Mouse (Mus musculus) kidney, postnatal 14 days (tissue): ENCODE data around the gene Arhgef26.

Experiments
- DNase-seq: peaks from one replicate; pipeline ENCODE4 v3.0.0; 2022; ENCODE audit warnings: mixed read lengths

The Arhgef26 gene

GRCm38 (mm10) chr3:62382853-62383252 is 44.7 kb downstream of the Arhgef26 start:
- DNase-seq = no peak

GRCm38 (mm10) chr3:62392636-62393035 is 54.5 kb downstream of the Arhgef26 start:
- DNase-seq = no peak

GRCm38 (mm10) chr3:62394284-62394683 is 56.1 kb downstream of the Arhgef26 start:
- DNase-seq = no peak

- DNase-seq = no peak
Measured at GRCm38 (mm10) chr3:62395368-62395767, 57.2 kb downstream of the Arhgef26 start.

GRCm38 (mm10) chr3:62396109-62396508 is 58.0 kb downstream of the Arhgef26 start:
- DNase-seq = peak; percentile 30

GRCm38 (mm10) chr3:62398094-62398493 is 60.0 kb downstream of the Arhgef26 start:
- no peak for DNase-seq

GRCm38 (mm10) chr3:62399826-62400746 is 61.9 kb downstream of the Arhgef26 start:
- DNase-seq = no peak

- DNase-seq = no peak
Measured at GRCm38 (mm10) chr3:62402466-62402865, 64.3 kb downstream of the Arhgef26 start.

GRCm38 (mm10) chr3:62404477-62405246 is 66.5 kb downstream of the Arhgef26 start:
- DNase-seq = no peak

GRCm38 (mm10) chr3:62409555-62410182 is 71.5 kb downstream of the Arhgef26 start:
- no peak for DNase-seq

- DNase-seq = no peak
Measured at GRCm38 (mm10) chr3:62410491-62410890, 72.3 kb downstream of the Arhgef26 start.

GRCm38 (mm10) chr3:62412704-62413103 is 74.6 kb downstream of the Arhgef26 start:
- DNase-seq = no peak

- no peak for DNase-seq
Measured at GRCm38 (mm10) chr3:62414926-62415325, 76.8 kb downstream of the Arhgef26 start.

- no peak for DNase-seq
Measured at GRCm38 (mm10) chr3:62417458-62417857, 79.3 kb downstream of the Arhgef26 start.

- no peak for DNase-seq
Measured at GRCm38 (mm10) chr3:62418387-62419138, 80.4 kb downstream of the Arhgef26 start.

- no peak for DNase-seq
Measured at GRCm38 (mm10) chr3:62433675-62434074, 95.5 kb downstream of the Arhgef26 start.

GRCm38 (mm10) chr3:62435923-62436322 is 97.8 kb downstream of the Arhgef26 start:
- no peak for DNase-seq

GRCm38 (mm10) chr3:62440431-62440969 is 102.4 kb downstream of the Arhgef26 start:
- no peak for DNase-seq

- DNase-seq = peak; percentile 27
Measured at GRCm38 (mm10) chr3:62443582-62444194, 105.5 kb downstream of the Arhgef26 start.

- DNase-seq = no peak
Measured at GRCm38 (mm10) chr3:62446271-62446670, 108.1 kb downstream of the Arhgef26 start.

GRCm38 (mm10) chr3:62447151-62447550 is 109.0 kb downstream of the Arhgef26 start:
- DNase-seq = peak; percentile 27
